Mouse (Mus musculus): ENCODE measurements around the gene Man2a2.

GRCm38 (mm10) chr7:80374733-80375132 is 3.6 kb upstream of the Man2a2 start:
- TF ChIP-seq EP300 (IDR thresholded peaks at IDR 0.05; ENCODE audit: insufficient read depth, low read depth, low read length) (no peak), CTCF (IDR thresholded peaks at IDR 0.05) (no peak)
